Mouse (Mus musculus): ENCODE measurements around the gene Erg28. TPM values are rescaled to one million over a fixed set of nuclear protein-coding genes. Genes with fewer than 3 reads are reported as not detected.

The Erg28 gene
- polyA plus RNA-seq (2015; fragmentation: Nextera tagmentation; extraction: Ambion mirVana) = 26.0 and 32.9 TPM in 2 replicates

GRCm38 (mm10) chr12:85824438-85825264 lies at the start of gene Erg28, which contains the start of gene Ttll5:
Gene Erg28 (minus strand): TSS chr12:85824550.
Gene Ttll5 (plus strand): TSS chr12:85824659.

Other genes starting within 250 kb of the Erg28 start
- 0.69 and 0.87 TPM in 2 replicates for gene Jdp2, start 225.5 kb downstream of the Erg28 start, polyA plus RNA-seq (2015; fragmentation: Nextera tagmentation; extraction: Ambion mirVana)
- 1.2 and 1.4 TPM in 2 replicates for gene Batf, start 137.9 kb downstream of the Erg28 start, polyA plus RNA-seq (2015; fragmentation: Nextera tagmentation; extraction: Ambion mirVana)
- gene Flvcr2, start 78.0 kb downstream of the Erg28 start, polyA plus RNA-seq (2015; fragmentation: Nextera tagmentation; extraction: Ambion mirVana) = 1.0 and 1.6 TPM in 2 replicates
- 5.2 and 5.3 TPM in 2 replicates for gene Ttll5, start 109 bp upstream of the Erg28 start, polyA plus RNA-seq (2015; fragmentation: Nextera tagmentation; extraction: Ambion mirVana)